Mouse (Mus musculus) heart, embryonic 16.5 days (tissue): Measurements from ENCODE around the gene Gm20388. TPM values are rescaled to one million over a fixed set of nuclear protein-coding genes. Genes with fewer than 3 reads are reported as not detected.
A peak's percentile ranks its signal among the peaks of the same experiment; 100 is the strongest.

Source experiments
- ATAC-seq: fragments of 200-750 bp; cut with Nextera tagmentation; replicated peaks from 2 replicates; pipeline ENCODE4 v1.8.0; 2017; ENCODE audit warnings: moderate number of reproducible peaks; ENCODE audit not compliant: insufficient read depth, low FRiP score; ENCODE audit errors: extremely low read depth
- H3K27ac ChIP-seq: fragments of 300-500 bp; sonication (generic); 2 replicates; pipeline ENCODE4 v1.5.1; 2014; ENCODE audit warnings: mild to moderate bottlenecking, low read length, control low read depth, moderate library complexity
- H3K27me3 ChIP-seq: fragments of 300-500 bp; sonication (generic); 2 replicates; pipeline ENCODE4 v1.6.1; 2014; ENCODE audit warnings: low read length, mixed read lengths; ENCODE audit not compliant: control insufficient read depth, insufficient read depth
- H3K36me3 ChIP-seq: fragments of 300-500 bp; sonication (generic); 2 replicates; pipeline ENCODE4 v1.6.1; 2014; ENCODE audit not compliant: control insufficient read depth, insufficient read depth
- H3K4me1 ChIP-seq: fragments of 300-500 bp; sonication (generic); 2 replicates; pipeline ENCODE4 v1.6.1; 2014; ENCODE audit warnings: low read length, mixed read lengths; ENCODE audit not compliant: control insufficient read depth, insufficient read depth
- H3K4me2 ChIP-seq: fragments of 300-500 bp; sonication (generic); 2 replicates; pipeline ENCODE4 v1.6.1; 2014; ENCODE audit warnings: low read depth, mild to moderate bottlenecking, control low read depth, low read length
- H3K4me3 ChIP-seq: fragments of 300-500 bp; sonication (generic); 2 replicates; pipeline ENCODE4 v1.5.1; 2014; ENCODE audit warnings: mild to moderate bottlenecking, control low read depth, low read length
- H3K9ac ChIP-seq: fragments of 300-500 bp; sonication (generic); 2 replicates; pipeline ENCODE4 v1.6.1; 2014; ENCODE audit warnings: low read length, control low read depth
- H3K9me3 ChIP-seq: fragments of 300-500 bp; sonication (generic); replicated peaks from 2 replicates; pipeline ENCODE4 v1.6.1; 2016; ENCODE audit warnings: low read length; ENCODE audit not compliant: control insufficient read depth
- WGBS: fragments of 180-500 bp; shearing (Covaris S2); extraction: QIAGEN DNeasy Blood & Tissue Kit; methylation state at CpG from one replicate; pipeline ENCODE4 v1.1.7; 2014; 5-methylcytosine and 5-hydroxymethylcytosine counted together
- polyA plus RNA-seq: library from polyadenylated mRNA; unstranded; fragments of >200 nt; fragmentation: Nextera tagmentation; extraction: Ambion mirVana; gene quantifications from 2 replicates; pipeline ENCODE4 v1.2.1, GENCODE M21; 2015

Gm20388 gene
- polyA plus RNA-seq, 1 experiment from 2014 or later, result 4.5 TPM

GRCm38 (mm10) chr8:122593240-122593639 lies 2682.6 kb downstream of the Gm20388 start:
- H3K9me3 ChIP-seq, result no peaks in the 10 kb centered on the region
- no peaks in the 10 kb centered on the region for H3K27me3 ChIP-seq
- H3K4me3 ChIP-seq, result no peak overlapping the region
- no peaks in the 10 kb centered on the region for H3K4me1 ChIP-seq
- H3K9ac ChIP-seq, result no peak overlapping the region
- H3K36me3 ChIP-seq, result no peaks in the 10 kb centered on the region
- 57% methylated on average over 12 of the region's 12 CpGs for WGBS
- no peak overlapping the region for H3K27ac ChIP-seq
- ATAC-seq, result no peak
- no peak overlapping the region for H3K4me2 ChIP-seq

- Histone ChIP-seq H3K4me1 (no peaks in the 10 kb centered on the region), H3K27ac (no peak overlapping the region), H3K9ac (no peak overlapping the region), H3K27me3 (no peaks in the 10 kb centered on the region), H3K4me2 (no peak overlapping the region), H3K9me3 (no peaks in the 10 kb centered on the region), H3K36me3 (no peaks in the 10 kb centered on the region), H3K4me3 (no peak overlapping the region)
- WGBS, result 74% methylated on average over 19 of the region's 19 CpGs
- no peak for ATAC-seq
These were observed 2683.3 kb downstream of the Gm20388 start for GRCm38 (mm10) chr8:122593783-122594507.

GRCm38 (mm10) chr8:122596031-122596430 lies 2685.4 kb downstream of the Gm20388 start:
- WGBS, result 46% methylated on average over 4 of the region's 4 CpGs
- no peak overlapping the region for H3K9ac ChIP-seq
- no peaks in the 10 kb centered on the region for H3K27me3 ChIP-seq
- H3K4me1 ChIP-seq, result no peaks in the 10 kb centered on the region
- H3K27ac ChIP-seq, result no peak overlapping the region
- H3K4me2 ChIP-seq, result no peak overlapping the region
- H3K4me3 ChIP-seq, result no peak overlapping the region
- no peaks in the 10 kb centered on the region for H3K9me3 ChIP-seq
- no peaks in the 10 kb centered on the region for H3K36me3 ChIP-seq
- ATAC-seq, result peak; percentile 23; the same call in 1 of the 2 replicates

GRCm38 (mm10) chr8:122600666-122601065 lies 2690.0 kb downstream of the Gm20388 start:
- Histone ChIP-seq H3K27ac (no peak overlapping the region), H3K36me3 (no peaks in the 10 kb centered on the region), H3K4me3 (no peak overlapping the region), H3K4me2 (no peak overlapping the region), H3K9ac (no peak overlapping the region), H3K27me3 (no peaks in the 10 kb centered on the region), H3K9me3 (no peaks in the 10 kb centered on the region), H3K4me1 (peaks cover 9% of the 10 kb centered on the region)
- no peak for ATAC-seq
- 89% methylated on average over 9 of the region's 9 CpGs for WGBS

- ATAC-seq, result no peak; the same call in 1 of the 2 replicates
- no peak overlapping the region for H3K4me3 ChIP-seq
- no peaks in the 10 kb centered on the region for H3K36me3 ChIP-seq
- H3K9ac ChIP-seq, result no peak overlapping the region
- WGBS, result 42% methylated on average over 1 of the region's 1 CpGs
- H3K9me3 ChIP-seq, result no peaks in the 10 kb centered on the region
- H3K4me1 ChIP-seq, result peaks cover 9% of the 10 kb centered on the region
- no peak overlapping the region for H3K4me2 ChIP-seq
- H3K27ac ChIP-seq, result peak overlapping the region; percentile 67
- H3K27me3 ChIP-seq, result no peaks in the 10 kb centered on the region
These were observed 2694.0 kb downstream of the Gm20388 start for GRCm38 (mm10) chr8:122604640-122605039.

GRCm38 (mm10) chr8:122605367-122605766 lies 2694.7 kb downstream of the Gm20388 start:
- Histone ChIP-seq H3K36me3 (no peaks in the 10 kb centered on the region), H3K9me3 (no peaks in the 10 kb centered on the region), H3K4me3 (no peak overlapping the region), H3K27me3 (no peaks in the 10 kb centered on the region), H3K4me2 (peak overlapping the region; percentile 26; the same call in 1 of the 2 replicates), H3K27ac (peak overlapping the region; percentile 67), H3K4me1 (peaks cover 11% of the 10 kb centered on the region), H3K9ac (no peak overlapping the region)
- no peak for ATAC-seq
- WGBS, result 50% methylated on average over 4 of the region's 4 CpGs

- Histone ChIP-seq H3K27me3 (no peaks in the 10 kb centered on the region), H3K4me1 (peaks cover 16% of the 10 kb centered on the region), H3K9ac (no peak overlapping the region), H3K4me2 (no peak overlapping the region), H3K36me3 (no peaks in the 10 kb centered on the region), H3K9me3 (no peaks in the 10 kb centered on the region), H3K4me3 (no peak overlapping the region), H3K27ac (no peak overlapping the region)
- no peak for ATAC-seq
- 83% methylated on average over 11 of the region's 12 CpGs for WGBS
These were observed 2696.2 kb downstream of the Gm20388 start for GRCm38 (mm10) chr8:122606810-122607209.

GRCm38 (mm10) chr8:122610209-122610608 lies 2699.6 kb downstream of the Gm20388 start:
- ATAC-seq, result no peak
- H3K9ac ChIP-seq, result peak overlapping the region; percentile 46
- peak overlapping the region; percentile 81 for H3K4me3 ChIP-seq
- peaks cover 21% of the 10 kb centered on the region for H3K4me1 ChIP-seq
- 59% methylated on average over 4 of the region's 4 CpGs for WGBS
- H3K27ac ChIP-seq, result peak overlapping the region; percentile 20; the same call in 1 of the 2 replicates
- peak overlapping the region; percentile 92 for H3K4me2 ChIP-seq
- H3K36me3 ChIP-seq, result peaks cover 4% of the 10 kb centered on the region; the same call in 1 of the 2 replicates
- H3K27me3 ChIP-seq, result no peaks in the 10 kb centered on the region
- no peaks in the 10 kb centered on the region for H3K9me3 ChIP-seq

GRCm38 (mm10) chr8:122610612-122611277 lies 2700.1 kb downstream of the Gm20388 start:
- peak overlapping the region; percentile 81 for H3K4me3 ChIP-seq
- peaks cover 4% of the 10 kb centered on the region; the same call in 1 of the 2 replicates for H3K36me3 ChIP-seq
- H3K27me3 ChIP-seq, result no peaks in the 10 kb centered on the region
- peak overlapping the region; percentile 92 for H3K4me2 ChIP-seq
- 3% methylated on average over 20 of the region's 20 CpGs for WGBS
- ATAC-seq, result peak; percentile 19
- H3K9me3 ChIP-seq, result no peaks in the 10 kb centered on the region
- H3K27ac ChIP-seq, result peak overlapping the region; percentile 78
- H3K4me1 ChIP-seq, result peaks cover 17% of the 10 kb centered on the region
- H3K9ac ChIP-seq, result peak overlapping the region; percentile 86
